16 mouse cellular contexts compared by ENCODE assay signal in the genomic region with DNA sequence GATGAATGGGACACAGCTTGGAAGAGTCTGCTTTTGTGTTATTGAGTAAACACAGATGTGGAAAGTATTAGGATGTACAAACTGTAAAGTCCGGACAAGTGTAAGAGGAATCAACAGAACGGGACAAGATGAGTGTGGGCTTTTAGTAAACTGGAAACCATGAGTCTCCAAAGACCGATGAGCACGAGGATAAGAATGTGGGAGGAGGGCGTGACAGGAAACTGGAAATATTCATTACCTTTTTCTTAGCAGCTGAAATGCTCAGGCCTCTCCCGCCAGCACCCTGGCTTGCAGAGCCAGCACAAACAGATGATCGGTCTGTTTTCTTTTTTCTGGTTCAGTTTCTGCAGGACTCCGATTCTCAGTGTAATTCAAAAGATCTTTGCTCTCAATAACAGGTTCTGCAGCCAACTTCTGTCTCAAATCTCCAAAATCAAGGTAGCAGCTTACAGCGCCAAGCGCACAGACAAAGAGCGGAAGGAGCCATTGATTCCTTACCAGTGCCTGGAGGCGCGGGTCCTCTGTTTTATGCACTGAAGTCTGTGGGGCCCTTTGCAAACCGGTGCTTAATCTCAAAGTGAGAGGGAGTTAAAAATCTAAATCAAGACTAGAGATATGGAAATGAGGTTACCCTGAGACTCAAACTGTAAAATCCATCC. TPM values are rescaled to one million over a fixed set of nuclear protein-coding genes. Genes with fewer than 3 reads are reported as not detected.
DNase-seq lines count a peak whose midpoint lies in the region; ATAC-seq and TF ChIP-seq lines count a peak whose summit lies in the region.
"Had no signal": no experiment of that assay in that cellular context is flagged by ENCODE, and none has a peak within 500 bp of the region (broad histone marks: within the 10 kb centered on the region; RNA-seq: fewer than 3 reads in every experiment).

No protein-coding gene starts in this region.

- TF ChIP-seq CTCF in embryonic fibroblast, embryonic 13.5 days (IDR thresholded peaks at IDR 0.05; ENCODE audit: borderline replicate concordance, insufficient read depth, low read length): no peak

- no peak overlapping the region for H3K9ac ChIP-seq in limb, embryonic 12.5 days (replicated peaks)
- no peak overlapping the region for H3K9ac ChIP-seq in midbrain, embryonic 16.5 days (ENCODE audit: low read depth, low read length)
- H3K9ac ChIP-seq: hindbrain, embryonic 14.5 days; liver, postnatal 0 days; midbrain, embryonic 12.5 days had no signal

- ATAC-seq in limb, embryonic 12.5 days (ENCODE audit: insufficient number of reproducible peaks, insufficient read depth, low FRiP score, low TSS enrichment, low read depth): no peak
- no peak for ATAC-seq in midbrain, embryonic 16.5 days
- ATAC-seq: intestine, postnatal 0 days; liver, postnatal 0 days had no signal

- no peaks in the 10 kb centered on the region for H3K36me3 ChIP-seq in limb, embryonic 12.5 days
- no peaks in the 10 kb centered on the region for H3K36me3 ChIP-seq in limb, embryonic 10.5 days
- no peaks in the 10 kb centered on the region for H3K36me3 ChIP-seq in midbrain, embryonic 16.5 days (ENCODE audit: control insufficient read depth, insufficient read depth, low read length)
- H3K36me3 ChIP-seq: midbrain, embryonic 12.5 days had no signal

- no peaks in the 10 kb centered on the region for H3K27me3 ChIP-seq in limb, embryonic 12.5 days
- H3K27me3 ChIP-seq in limb, embryonic 10.5 days (ENCODE audit: low read depth, poor library complexity, severe bottlenecking): no peaks in the 10 kb centered on the region
- H3K27me3 ChIP-seq in midbrain, embryonic 16.5 days (ENCODE audit: control insufficient read depth, insufficient read depth, low read depth, low read length): no peaks in the 10 kb centered on the region
- H3K27me3 ChIP-seq: CH12.LX; midbrain, embryonic 12.5 days had no signal

- no peaks in the 10 kb centered on the region for H3K9me3 ChIP-seq in limb, embryonic 12.5 days
- no peaks in the 10 kb centered on the region for H3K9me3 ChIP-seq in limb, embryonic 10.5 days (replicated peaks)
- no peaks in the 10 kb centered on the region for H3K9me3 ChIP-seq in midbrain, embryonic 16.5 days (replicated peaks; ENCODE audit: control insufficient read depth, low read length, poor library complexity, severe bottlenecking)
- H3K9me3 ChIP-seq: midbrain, embryonic 12.5 days had no signal

- 53% methylated on average over 14 of the region's 14 CpGs for WGBS in limb, embryonic 12.5 days
- WGBS in limb, embryonic 10.5 days: 69% methylated on average over 14 of the region's 14 CpGs
- WGBS in midbrain, embryonic 16.5 days: 52% methylated on average over 14 of the region's 14 CpGs

- peak overlapping the region; percentile 7; the same call in 1 of the 2 replicates for H3K4me2 ChIP-seq in limb, embryonic 12.5 days
- H3K4me2 ChIP-seq in midbrain, embryonic 16.5 days (ENCODE audit: low read length): no peak overlapping the region
- H3K4me2 ChIP-seq: hindbrain, embryonic 14.5 days; midbrain, embryonic 12.5 days had no signal

- DNase-seq in limb, embryonic 10.5 days (ENCODE audit: low spot score): no peak
- peak; percentile 49 for DNase-seq in NIH3T3 (ENCODE audit: low read depth)
- peak; percentile 38 for DNase-seq in skeletal muscle tissue, adult 2 months (ENCODE audit: low read depth, low spot score)
- no peak for DNase-seq in left cerebral cortex, adult 8-10 months (ENCODE audit: low spot score in 2 of 2)
- DNase-seq: cerebellum, adult 11-12 months; kidney, postnatal 25 days; liver, postnatal 0 days; lung, postnatal 4 days; thymus, postnatal 25 days had no signal

- TF ChIP-seq POLR2A in embryonic fibroblast, embryonic 13.5 days (IDR thresholded peaks at IDR 0.05; ENCODE audit: low read depth, low read length): no peak

- peaks cover 15% of the 10 kb centered on the region for H3K4me1 ChIP-seq in limb, embryonic 12.5 days (replicated peaks)
- peaks cover 12% of the 10 kb centered on the region; the same call in 1 of the 2 replicates for H3K4me1 ChIP-seq in limb, embryonic 10.5 days
- H3K4me1 ChIP-seq in embryonic fibroblast, embryonic 13.5 days (ENCODE audit: control insufficient read depth, insufficient read depth, low read length): peaks cover 6% of the 10 kb centered on the region; the same call in 1 of the 2 replicates
- H3K4me1 ChIP-seq in midbrain, embryonic 16.5 days (ENCODE audit: control insufficient read depth, insufficient read depth, low read length): no peaks in the 10 kb centered on the region

- H3K27ac ChIP-seq in limb, embryonic 12.5 days: no peak overlapping the region
- no peak overlapping the region for H3K27ac ChIP-seq in limb, embryonic 10.5 days
- H3K27ac ChIP-seq in embryonic fibroblast, embryonic 13.5 days (ENCODE audit: insufficient read depth, low read length): peak overlapping the region; percentile 93
- no peak overlapping the region for H3K27ac ChIP-seq in midbrain, embryonic 16.5 days (ENCODE audit: low read length)
- H3K27ac ChIP-seq: hindbrain, embryonic 14.5 days; midbrain, embryonic 12.5 days had no signal

- H3K4me3 ChIP-seq in limb, embryonic 12.5 days (replicated peaks): no peak overlapping the region
- H3K4me3 ChIP-seq in limb, embryonic 10.5 days: no peak overlapping the region
- no peak overlapping the region for H3K4me3 ChIP-seq in embryonic fibroblast, embryonic 13.5 days (ENCODE audit: insufficient read depth, low read length)
- H3K4me3 ChIP-seq in midbrain, embryonic 16.5 days (ENCODE audit: low read depth, low read length): no peak overlapping the region
- H3K4me3 ChIP-seq: midbrain, embryonic 12.5 days had no signal

RNA-seq across cellular contexts. Expression of a gene that starts 28.1 kb away (rescaled TPM):
- 0.88 and 1.3 TPM in 2 replicates for polyA plus RNA-seq in limb, embryonic 12.5 days (2016; fragmentation: Nextera tagmentation; extraction: Ambion mirVana)
- 0.39 and 0.41 TPM in 2 replicates for polyA plus RNA-seq in limb, embryonic 10.5 days (2016; fragmentation: Nextera tagmentation; extraction: Ambion mirVana)
- 3.0 and 3.3 TPM in 2 replicates for polyA plus RNA-seq in embryonic fibroblast, embryonic 13.5 days (2011; ENCODE audit: insufficient read length, low read depth, missing spikeins)
- 10 to 100 TPM; 16.2 to 21.9 (median 20.7) TPM for total RNA-seq in left cerebral cortex, adult 8-10 months (2022)
- polyA plus RNA-seq in midbrain, embryonic 16.5 days (2015; fragmentation: Nextera tagmentation; extraction: Ambion mirVana): 0.80 and 1.1 TPM in 2 replicates

Comparison
In these comparisons a context has a peak if more than half of its experiments do, and no peak if none do; other contexts are left out.
1. DNase-seq: peak in NIH3T3 (single experiment) and skeletal muscle tissue, adult 2 months (single experiment); none in limb, embryonic 10.5 days (single experiment) and left cerebral cortex, adult 8-10 months (0 of 2).